Mouse (Mus musculus): ENCODE results near the gene Zfp628. TPM values are rescaled to one million over a fixed set of nuclear protein-coding genes. Genes with fewer than 3 reads are reported as not detected.

The Zfp628 gene
- total RNA-seq (2012; rRNA removed) (2.5 and 3.3 TPM in 2 replicates), polyA plus RNA-seq (2012; ENCODE audit: insufficient read depth in 1 of 2, insufficient read length in 2 of 2, low read depth in 1 of 2, low replicate concordance in 2 of 2, missing spikeins in 1 of 2) (10 to 100 TPM in 1 of 2 experiments, not detected in 1; 17.6 TPM)

GRCm38 (mm10) chr7:4915007-4915665 is at the start of gene Zfp628:
TSS of gene Zfp628 (plus strand) at chr7:4915217.
- peak within 1 kb of the TSS; percentile 84 for H3K9ac ChIP-seq (ENCODE audit: control insufficient read depth, low read depth, low read length, poor library complexity, severe bottlenecking)
- no peaks in the 10 kb centered on the region for H3K27me3 ChIP-seq (ENCODE audit: control insufficient read depth in 1 of 2, insufficient read depth in 2 of 2, low read length in 2 of 2)
- peak within 1 kb of the TSS; percentile 85 to 89 for H3K4me3 ChIP-seq (ENCODE audit: control insufficient read depth in 1 of 2, insufficient read depth in 1 of 2, low read depth in 2 of 2, low read length in 2 of 2)
- H3K36me3 ChIP-seq (ENCODE audit: control insufficient read depth in 1 of 2, insufficient read depth in 2 of 2, low read length in 2 of 2) = peaks cover 0 to 4% of the 10 kb centered on the region in 2 experiments; a peak in 2 of 4 replicates
- H3K79me2 ChIP-seq (ENCODE audit: control insufficient read depth, insufficient read depth, low read length, poor library complexity) = peaks cover 6% of the 10 kb centered on the region
- peak within 1 kb of the TSS; percentile 53 for H3K27ac ChIP-seq (ENCODE audit: control insufficient read depth, low read depth, low read length)
- H3K9me3 ChIP-seq (replicated peaks; ENCODE audit: insufficient read depth, low read length) = no peaks in the 10 kb centered on the region
- TF ChIP-seq TBP (IDR thresholded peaks at IDR 0.05; ENCODE audit: low read depth, low read length) (peak; percentile 54; the same call in 1 of the 2 replicates), JUND (IDR thresholded peaks at IDR 0.05; ENCODE audit: low read depth, low read length) (no peak), NELFE (IDR thresholded peaks at IDR 0.05; ENCODE audit: low read depth, low read length) (peak; percentile 79), SIN3A (IDR thresholded peaks at IDR 0.05; ENCODE audit: low read length) (peak; percentile 87; the same call in 1 of the 2 replicates), GABPA (IDR thresholded peaks at IDR 0.05; ENCODE audit: low read depth, low read length) (no peak), USF2 (IDR thresholded peaks at IDR 0.05; ENCODE audit: borderline replicate concordance in 1 of 2, insufficient read depth in 1 of 2, low read depth in 1 of 2, low read length in 2 of 2) (no peak), ELF1 (IDR thresholded peaks at IDR 0.05; ENCODE audit: low read depth, low read length) (peak; percentile 92), POLR2AphosphoS2 (IDR thresholded peaks at IDR 0.05; ENCODE audit: low read length) (peak; percentile 72; the same call in 1 of the 2 replicates), TCF12 (IDR thresholded peaks at IDR 0.05; ENCODE audit: low read depth, low read length) (peak; percentile 37; the same call in 1 of the 2 replicates), MYC (IDR thresholded peaks at IDR 0.05; ENCODE audit: low read depth, low read length) (0 out of 2 replicates have a peak, but pooled peaks have one; percentile 35), HCFC1 (IDR thresholded peaks at IDR 0.05; ENCODE audit: low read depth, low read length) (peak; percentile 80), POLR2A (IDR thresholded peaks at IDR 0.05; ENCODE audit: control insufficient read depth in 1 of 2, insufficient read depth in 1 of 2, low read depth in 1 of 2, low read length in 2 of 2, poor library complexity in 1 of 2) (peak; percentile 70 to 86; a peak in 3 of 4 replicates), USF1 (IDR thresholded peaks at IDR 0.05; ENCODE audit: low read depth, low read length) (0 out of 2 replicates have a peak, but pooled peaks have one; percentile 6)
- DNase-seq (ENCODE audit: low read depth, low spot score) = peak; percentile 93
- H3K4me1 ChIP-seq (ENCODE audit: control insufficient read depth in 1 of 2, insufficient read depth in 2 of 2, low read length in 2 of 2) = 0 out of 4 replicates have a peak, but pooled peaks cover 0 to 5% of the 10 kb centered on the region in 2 experiments

DNA sequence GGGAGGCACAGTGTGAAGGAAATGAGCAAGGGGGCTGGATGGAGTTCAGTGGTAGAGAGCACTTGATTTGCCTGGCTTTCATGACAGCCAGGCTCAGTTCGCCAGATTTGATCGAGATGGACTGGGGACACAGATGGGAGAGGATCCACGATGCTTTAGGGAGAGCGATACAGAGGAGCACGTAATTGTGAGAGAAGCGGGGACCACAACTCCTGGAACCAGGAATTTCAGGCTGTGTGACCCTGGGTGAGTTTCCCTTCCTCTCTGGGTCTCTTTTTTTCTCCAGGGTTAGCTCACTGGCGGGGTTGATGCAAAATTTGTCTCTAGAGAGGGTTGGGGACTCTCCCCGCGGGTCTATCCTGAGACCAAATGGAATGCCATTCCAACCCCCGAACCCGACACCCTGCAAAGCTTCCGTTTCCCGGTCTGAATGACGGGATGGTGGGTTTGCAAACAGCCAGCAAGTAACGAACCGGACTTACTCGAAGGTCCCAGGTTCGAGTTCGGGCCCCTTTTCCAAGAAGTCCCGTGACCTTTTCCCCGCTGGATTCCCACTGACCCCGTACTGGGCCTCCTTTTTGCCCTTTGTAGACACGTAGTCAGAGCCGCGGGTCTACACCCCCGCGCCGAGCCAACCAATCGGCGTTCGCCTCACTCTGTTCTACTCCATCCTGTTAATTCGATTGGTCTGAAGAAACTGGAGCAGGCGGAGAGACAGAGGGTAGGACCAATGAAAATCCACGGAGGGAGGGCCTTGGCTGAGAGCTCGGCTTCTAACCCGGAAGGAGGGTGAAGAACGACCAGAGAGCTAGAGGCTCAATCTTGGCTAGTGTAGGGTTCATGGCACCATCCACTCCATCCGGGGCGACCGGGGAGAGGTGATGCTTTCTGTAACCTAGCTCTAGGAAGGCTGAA is 49.2 kb upstream of the Zfp628 start:
- DNase-seq (ENCODE audit: low read depth, low spot score) = peak; percentile 98
- H3K79me2 ChIP-seq (ENCODE audit: control insufficient read depth, insufficient read depth, low read length, poor library complexity) = no peaks in the 10 kb centered on the region; the same call in 1 of the 2 replicates
- H3K4me1 ChIP-seq (ENCODE audit: control insufficient read depth in 1 of 2, insufficient read depth in 2 of 2, low read length in 2 of 2) = no peaks in the 10 kb centered on the region
- H3K36me3 ChIP-seq (ENCODE audit: control insufficient read depth in 1 of 2, insufficient read depth in 2 of 2, low read length in 2 of 2) = no peaks in the 10 kb centered on the region; a peak in 1 of 4 replicates
- no peaks in the 10 kb centered on the region for H3K9me3 ChIP-seq (replicated peaks; ENCODE audit: insufficient read depth, low read length)
- H3K27me3 ChIP-seq (ENCODE audit: control insufficient read depth in 1 of 2, insufficient read depth in 2 of 2, low read length in 2 of 2) = no peaks in the 10 kb centered on the region
- H3K4me3 ChIP-seq (ENCODE audit: control insufficient read depth in 1 of 2, insufficient read depth in 1 of 2, low read depth in 2 of 2, low read length in 2 of 2) = peak overlapping the region; percentile 87 to 97
- H3K9ac ChIP-seq (ENCODE audit: control insufficient read depth, low read depth, low read length, poor library complexity, severe bottlenecking) = peak overlapping the region; percentile 86
- H3K27ac ChIP-seq (ENCODE audit: control insufficient read depth, low read depth, low read length) = peak overlapping the region; percentile 30
- TF ChIP-seq NELFE (IDR thresholded peaks at IDR 0.05; ENCODE audit: low read depth, low read length) (peak; percentile 85), MXI1 (IDR thresholded peaks at IDR 0.05; ENCODE audit: low read depth, low read length) (peak; percentile 50), GATA1 (IDR thresholded peaks at IDR 0.05; ENCODE audit: low read depth, low read length) (no peak), BHLHE40 (IDR thresholded peaks at IDR 0.05; ENCODE audit: borderline replicate concordance, low read depth, low read length) (peak; percentile 60; the same call in 1 of the 2 replicates), TAL1 (IDR thresholded peaks at IDR 0.05; ENCODE audit: low read length) (no peak), JUND (IDR thresholded peaks at IDR 0.05; ENCODE audit: low read depth, low read length) (no peak), MAFK (IDR thresholded peaks at IDR 0.05; ENCODE audit: borderline replicate concordance, low read depth, low read length) (no peak), ZC3H11A (IDR thresholded peaks at IDR 0.05; ENCODE audit: low read depth, low read length) (no peak), CHD1 (IDR thresholded peaks at IDR 0.05; ENCODE audit: low read depth, low read length) (0 out of 2 replicates have a peak, but pooled peaks have one; percentile 25), ZNF384 (IDR thresholded peaks at IDR 0.05; ENCODE audit: low read depth, low read length) (no peak), RCOR1 (IDR thresholded peaks at IDR 0.05; ENCODE audit: low read depth, low read length) (no peak), NRF1 (IDR thresholded peaks at IDR 0.05; ENCODE audit: insufficient read depth, low read depth, low read length, poor library complexity, severe bottlenecking) (peak; percentile 19; the same call in 1 of the 2 replicates), CTCF (IDR thresholded peaks at IDR 0.05 in 2 of 3, conservative IDR thresholded peaks at IDR 0.05 in 1 of 3; ENCODE audit: control insufficient read depth in 1 of 3, insufficient read depth in 1 of 3, low read depth in 2 of 3, low read length in 3 of 3, poor library complexity in 1 of 3, severe bottlenecking in 1 of 3) (no peak), RAD21 (IDR thresholded peaks at IDR 0.05; ENCODE audit: low read depth, low read length) (no peak), MYB (IDR thresholded peaks at IDR 0.05; ENCODE audit: low read depth, low read length) (no peak)

All from MEL (cell line).